Mouse (Mus musculus): ENCODE measurements around the gene Mrps24. TPM values are rescaled to one million over a fixed set of nuclear protein-coding genes. Genes with fewer than 3 reads are reported as not detected.
A peak's percentile ranks its signal among the peaks of the same experiment; 100 is the strongest.

Mrps24 gene
- polyA plus RNA-seq, 1 experiment from 2014 or later: 183 TPM

DNA sequence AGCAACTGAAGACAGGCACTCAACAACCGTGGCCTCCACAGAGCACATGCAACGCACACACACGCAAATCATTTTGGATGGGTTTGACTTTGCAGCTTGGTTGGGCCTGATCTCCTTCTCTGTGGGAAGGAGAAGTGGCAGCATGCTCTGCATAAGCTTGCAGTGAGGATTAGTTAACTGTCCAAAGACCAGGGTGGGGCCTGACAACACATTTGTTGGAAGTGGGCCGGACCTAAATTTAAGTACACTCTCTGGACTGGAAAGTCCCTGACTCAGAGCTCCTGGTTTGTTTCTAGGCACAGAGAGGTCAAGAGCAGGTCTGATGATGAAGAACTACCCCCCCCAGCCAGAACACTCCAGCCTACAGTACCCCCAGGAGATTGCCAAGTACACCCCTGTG is 18.8 kb upstream of the Mrps24 start:
- 84% methylated on average over 4 of the region's 4 CpGs for WGBS
- ATAC-seq (ENCODE audit: low read depth): no peak

DNA sequence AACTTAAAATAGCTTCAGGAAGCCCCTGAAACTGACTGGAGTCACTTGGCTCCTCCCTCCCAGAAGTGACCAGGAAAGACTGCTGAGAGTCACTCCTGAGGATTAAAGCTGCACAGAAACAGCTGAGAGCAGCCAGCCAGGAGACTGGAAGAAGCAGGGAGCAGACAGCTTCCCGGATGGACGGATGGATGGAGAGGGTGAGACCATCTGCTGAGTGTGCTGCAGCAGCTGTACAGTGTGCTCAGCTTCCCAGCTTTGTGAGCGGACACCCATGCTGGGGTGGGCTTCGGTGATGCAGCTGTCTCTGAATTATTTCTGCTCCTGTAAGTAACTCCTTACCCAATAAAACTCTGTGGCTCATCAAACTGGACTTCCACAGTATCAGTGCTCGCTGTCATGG is 16.9 kb upstream of the Mrps24 start:
- peak overlapping the region; percentile 9; the same call in 1 of the 2 replicates for H3K9ac ChIP-seq
- no peak overlapping the region for H3K4me2 ChIP-seq
- WGBS: 56% methylated on average over 5 of the region's 5 CpGs
- H3K4me1 ChIP-seq (replicated peaks): peaks cover 11% of the 10 kb centered on the region; the same call in 1 of the 2 replicates
- 0 out of 2 replicates have a peak, but pooled peaks have one; percentile 40 for ATAC-seq (ENCODE audit: low read depth)
- no peaks in the 10 kb centered on the region for H3K27me3 ChIP-seq
- H3K27ac ChIP-seq (replicated peaks): peak overlapping the region; percentile 34; the same call in 1 of the 2 replicates
- H3K36me3 ChIP-seq: no peaks in the 10 kb centered on the region
- no peaks in the 10 kb centered on the region for H3K9me3 ChIP-seq
- H3K4me3 ChIP-seq: no peak overlapping the region

More for the DNA sequence above, 18.8 kb upstream of the Mrps24 start:
- Histone ChIP-seq H3K36me3 (no peaks in the 10 kb centered on the region), H3K9ac (no peak overlapping the region), H3K4me1 (replicated peaks) (peaks cover 11% of the 10 kb centered on the region), H3K4me2 (no peak overlapping the region), H3K27ac (replicated peaks) (no peak overlapping the region), H3K27me3 (no peaks in the 10 kb centered on the region), H3K4me3 (no peak overlapping the region), H3K9me3 (no peaks in the 10 kb centered on the region)

DNA sequence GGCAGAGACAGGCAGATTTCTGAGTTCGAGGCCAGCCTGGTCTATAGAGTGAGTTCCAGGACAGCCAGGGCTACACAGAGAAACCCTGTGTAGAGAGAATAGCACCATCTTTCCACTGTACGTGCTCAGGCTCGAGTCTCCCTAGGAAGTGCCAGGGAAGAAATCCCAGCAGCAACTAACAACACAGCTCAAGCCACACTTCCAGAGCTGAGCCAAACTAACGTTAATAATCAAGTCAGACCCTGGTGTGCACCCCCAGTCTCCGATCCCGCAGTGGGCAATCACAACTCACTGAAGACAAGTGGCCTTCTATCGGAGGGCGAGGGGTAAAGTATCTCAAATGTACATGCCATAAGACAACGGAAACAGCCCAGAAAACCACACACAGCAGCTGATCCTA is 14.1 kb upstream of the Mrps24 start:
- Histone ChIP-seq H3K4me1 (replicated peaks) (peaks cover 11% of the 10 kb centered on the region; the same call in 1 of the 2 replicates), H3K4me2 (no peak overlapping the region), H3K9me3 (no peaks in the 10 kb centered on the region), H3K9ac (no peak overlapping the region), H3K27me3 (no peaks in the 10 kb centered on the region), H3K36me3 (0 out of 2 replicates have a peak, but pooled peaks cover 4% of the 10 kb centered on the region), H3K4me3 (no peak overlapping the region), H3K27ac (replicated peaks) (no peak overlapping the region)
- no peak for ATAC-seq (ENCODE audit: low read depth)
- 90% methylated on average over 9 of the region's 9 CpGs for WGBS

DNA sequence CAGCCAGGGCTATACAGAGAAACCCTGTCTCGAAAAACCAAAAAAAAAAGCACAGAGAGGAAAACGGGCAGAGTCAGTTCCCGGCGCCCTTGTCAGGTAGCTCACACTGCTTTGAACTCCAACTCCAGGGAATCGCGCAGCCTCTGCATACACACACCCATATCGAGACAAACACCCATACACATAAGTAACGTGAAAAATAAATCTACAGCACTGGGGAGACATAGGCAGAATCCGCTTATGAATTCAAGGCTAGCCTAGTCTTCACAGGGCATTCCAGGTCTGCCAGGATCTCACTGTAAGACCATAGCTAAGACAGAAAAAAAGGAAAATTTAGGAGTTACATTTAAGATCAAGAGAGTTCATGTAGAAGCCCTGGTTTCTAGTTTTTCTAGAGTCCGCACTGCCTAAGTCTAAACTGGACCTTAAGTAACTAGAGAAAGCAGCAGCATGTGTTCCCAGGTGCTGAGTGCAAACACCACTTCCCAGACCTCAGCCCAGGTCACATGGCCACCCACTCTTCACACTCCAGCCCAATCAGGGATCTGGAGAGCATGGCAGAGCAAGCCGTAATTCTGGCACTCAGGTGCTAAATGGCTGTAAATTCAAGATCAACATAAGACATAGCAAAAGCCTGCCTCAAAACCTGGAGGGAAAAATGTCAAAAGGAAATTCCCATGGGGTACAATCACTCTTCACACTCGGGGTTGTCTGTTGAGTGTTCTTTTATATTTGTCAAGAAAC is 3.3 kb upstream of the Mrps24 start:
- Histone ChIP-seq H3K4me1 (replicated peaks) (no peaks in the 10 kb centered on the region), H3K27me3 (no peaks in the 10 kb centered on the region), H3K4me2 (no peak overlapping the region), H3K4me3 (no peak overlapping the region), H3K27ac (replicated peaks) (no peak overlapping the region), H3K9me3 (no peaks in the 10 kb centered on the region), H3K36me3 (peaks cover 60% of the 10 kb centered on the region), H3K9ac (no peak overlapping the region)
- no peak for ATAC-seq (ENCODE audit: low read depth)
- WGBS: 95% methylated on average over 12 of the region's 12 CpGs

DNA sequence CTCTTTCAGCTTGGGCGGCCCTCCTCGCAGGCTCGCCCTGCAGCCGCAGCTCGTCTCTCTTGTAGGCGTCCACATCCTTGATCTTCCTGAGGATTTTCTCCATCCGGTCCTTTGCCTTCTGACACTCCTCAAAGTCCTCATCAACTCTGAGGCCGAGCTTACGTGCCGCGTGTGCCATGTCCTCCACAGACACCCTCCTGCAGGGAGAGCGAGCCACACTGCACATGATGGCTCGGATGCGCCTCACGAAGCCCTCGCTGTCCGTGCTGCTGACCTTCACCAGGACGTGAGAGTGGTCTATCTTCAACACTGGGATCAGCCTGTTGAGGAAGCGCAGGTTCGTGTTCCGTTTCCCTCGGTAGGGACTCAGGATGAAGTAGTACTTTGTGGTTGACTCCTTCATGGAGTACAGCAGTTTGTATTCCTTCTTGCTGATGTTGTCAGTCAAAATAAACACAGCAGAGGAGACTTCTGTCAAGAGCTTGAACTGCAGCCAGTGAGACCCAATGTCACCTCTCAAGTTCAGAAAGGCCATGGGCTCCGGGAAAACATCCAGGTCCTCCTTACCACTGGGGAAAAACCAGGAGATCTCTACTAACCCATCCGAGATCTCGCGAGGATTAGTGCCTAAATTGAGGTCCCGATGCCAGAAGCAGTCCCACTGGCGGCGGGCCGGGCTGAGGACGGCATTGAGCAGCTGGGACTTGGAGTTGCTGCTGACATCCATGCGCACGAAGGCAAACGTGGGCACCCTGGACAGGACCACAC is 1.6 kb upstream of the Mrps24 start:
- H3K36me3 ChIP-seq: peaks cover 58% of the 10 kb centered on the region
- H3K27me3 ChIP-seq: no peaks in the 10 kb centered on the region
- H3K27ac ChIP-seq (replicated peaks): no peak overlapping the region
- H3K4me2 ChIP-seq: no peak overlapping the region
- no peaks in the 10 kb centered on the region for H3K9me3 ChIP-seq
- no peaks in the 10 kb centered on the region for H3K4me1 ChIP-seq (replicated peaks)
- WGBS: 95% methylated on average over 34 of the region's 34 CpGs
- H3K4me3 ChIP-seq: no peak overlapping the region
- ATAC-seq (ENCODE audit: low read depth): no peak
- H3K9ac ChIP-seq: no peak overlapping the region

DNA sequence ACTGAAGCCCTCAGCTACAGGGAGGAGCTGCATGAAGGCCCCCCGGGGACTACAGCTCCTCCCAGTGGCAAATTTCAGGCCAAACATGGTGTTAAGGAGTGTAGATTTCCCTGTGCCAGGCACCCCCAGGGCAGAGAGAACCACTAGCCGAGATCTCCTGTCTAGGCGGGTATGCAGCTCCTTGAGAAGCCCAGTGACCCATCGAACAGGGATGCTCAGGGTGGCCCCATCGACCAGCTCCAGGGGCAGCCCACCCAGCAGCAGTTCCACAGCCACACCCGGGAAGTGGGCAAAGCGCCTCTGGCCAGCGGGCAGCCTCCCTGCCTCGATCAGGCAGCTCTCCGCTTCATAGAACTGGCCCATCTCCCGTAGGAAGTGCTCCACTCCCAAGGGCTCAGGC is 766 bp upstream of the Mrps24 start:
- peaks cover 52% of the 10 kb centered on the region for H3K36me3 ChIP-seq
- H3K9me3 ChIP-seq: no peaks in the 10 kb centered on the region
- no peak overlapping the region for H3K27ac ChIP-seq (replicated peaks)
- ATAC-seq (ENCODE audit: low read depth): no peak
- no peaks in the 10 kb centered on the region for H3K4me1 ChIP-seq (replicated peaks)
- 87% methylated on average over 11 of the region's 11 CpGs for WGBS
- H3K4me2 ChIP-seq: no peak overlapping the region
- no peak overlapping the region for H3K9ac ChIP-seq
- no peaks in the 10 kb centered on the region for H3K27me3 ChIP-seq
- H3K4me3 ChIP-seq: no peak overlapping the region

DNA sequence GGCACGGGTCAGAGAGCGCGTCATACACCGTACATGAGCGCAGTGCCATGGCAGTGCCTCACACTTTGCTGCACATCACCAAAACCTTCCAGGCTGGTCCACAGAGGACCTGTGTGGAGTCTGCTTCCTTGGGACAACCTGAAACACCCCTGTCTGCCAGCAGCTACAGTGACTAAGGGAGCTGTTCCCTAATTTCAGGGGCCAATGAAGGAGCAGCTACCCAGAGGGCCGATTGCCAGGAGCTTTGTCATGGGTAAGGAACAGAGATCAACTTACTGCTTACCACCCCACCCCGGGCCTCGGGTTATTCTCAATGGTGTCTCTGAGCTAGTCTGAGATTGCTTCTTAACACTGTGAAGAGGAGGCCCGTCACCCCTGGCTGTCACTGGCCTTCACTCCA is 301 bp downstream of the Mrps24 start:
- no peak for ATAC-seq (ENCODE audit: low read depth)
- Histone ChIP-seq H3K4me2 (no peak overlapping the region), H3K36me3 (peaks cover 52% of the 10 kb centered on the region), H3K9ac (no peak overlapping the region), H3K4me1 (replicated peaks) (no peaks in the 10 kb centered on the region), H3K27me3 (no peaks in the 10 kb centered on the region), H3K27ac (replicated peaks) (no peak overlapping the region), H3K9me3 (no peaks in the 10 kb centered on the region), H3K4me3 (no peak overlapping the region)
- 92% methylated on average over 9 of the region's 9 CpGs for WGBS

DNA sequence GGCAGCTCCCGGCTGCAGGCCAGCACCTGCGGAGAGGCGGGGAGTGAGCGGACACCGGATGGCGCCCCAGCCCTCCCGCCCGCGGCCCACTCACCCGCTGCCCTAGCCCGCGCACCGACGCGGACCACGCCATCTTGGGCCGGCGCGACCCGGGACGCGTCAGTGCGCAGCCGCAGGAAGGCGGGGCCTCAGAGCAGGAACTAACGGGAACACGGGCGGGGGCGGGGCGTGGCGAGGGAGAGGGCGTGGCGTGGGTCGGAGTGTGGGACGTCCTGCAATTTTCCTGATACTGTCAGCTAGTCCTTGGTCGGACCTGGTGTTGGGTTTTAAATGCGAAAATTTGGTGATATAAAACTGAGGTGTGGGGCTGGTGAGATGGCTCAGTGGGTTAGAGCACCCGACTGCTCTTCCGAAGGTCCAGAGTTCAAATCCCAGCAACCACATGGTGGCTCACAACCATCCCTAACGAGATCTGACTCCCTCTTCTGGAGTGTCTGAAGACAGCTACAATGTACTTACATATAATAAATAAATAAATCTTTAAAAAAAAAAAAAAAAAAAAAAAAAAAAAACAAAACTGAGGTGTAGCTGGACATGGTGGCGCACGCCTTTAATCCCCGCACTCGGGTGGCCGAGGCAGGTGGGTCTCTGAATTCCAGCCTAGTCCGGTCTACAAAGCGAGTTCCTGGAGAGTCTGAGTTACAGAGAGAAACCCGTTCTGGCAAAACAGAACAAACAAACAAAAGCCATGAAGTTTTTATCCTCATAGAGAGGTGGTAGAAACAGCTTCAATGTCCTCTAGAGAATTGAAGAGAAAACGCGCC is 7.7 kb downstream of the Mrps24 start:
- peak; percentile 97 for ATAC-seq (ENCODE audit: low read depth)
- H3K27ac ChIP-seq (replicated peaks): peak overlapping the region; percentile 81
- peaks cover 23% of the 10 kb centered on the region for H3K36me3 ChIP-seq
- H3K9me3 ChIP-seq: no peaks in the 10 kb centered on the region
- H3K9ac ChIP-seq: peak overlapping the region; percentile 96
- H3K27me3 ChIP-seq: no peaks in the 10 kb centered on the region
- WGBS: 20% methylated on average over 48 of the region's 50 CpGs
- H3K4me3 ChIP-seq: peak overlapping the region; percentile 87
- peaks cover 16% of the 10 kb centered on the region for H3K4me1 ChIP-seq (replicated peaks)
- peak overlapping the region; percentile 87 for H3K4me2 ChIP-seq

DNA sequence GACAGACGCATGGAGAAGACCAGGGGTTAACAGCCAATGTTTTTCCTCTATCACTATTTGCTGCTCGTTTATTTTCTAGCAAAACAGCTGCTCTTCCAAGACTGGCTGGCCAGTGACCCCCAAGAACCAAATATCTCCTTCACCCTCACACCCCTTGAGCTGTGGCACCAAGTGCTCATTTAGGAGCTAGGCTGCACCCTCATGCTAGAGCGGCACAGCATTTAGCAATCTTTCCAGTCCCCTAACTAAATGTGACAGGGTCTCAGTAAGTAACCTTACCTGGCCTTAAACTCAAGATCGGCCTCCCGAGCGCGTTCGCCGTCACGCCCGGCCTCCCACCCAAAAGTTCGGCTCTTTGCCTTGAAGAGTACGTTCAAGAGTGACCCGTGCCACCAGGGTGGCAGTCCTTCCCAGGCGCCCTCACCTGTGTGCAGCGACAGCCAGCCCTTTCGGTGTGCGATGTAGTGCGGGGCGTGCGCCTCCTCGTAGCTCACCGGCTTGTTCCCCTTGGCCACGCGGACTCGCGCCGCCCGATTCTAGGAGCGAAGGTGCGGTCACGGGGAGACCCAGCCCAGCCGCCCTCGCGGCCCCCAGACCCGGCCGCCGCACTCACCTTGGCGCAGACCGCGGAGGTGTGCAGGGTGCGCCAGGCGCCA is 8.5 kb downstream of the Mrps24 start:
- peaks cover 24% of the 10 kb centered on the region for H3K36me3 ChIP-seq
- no peaks in the 10 kb centered on the region for H3K27me3 ChIP-seq
- H3K4me3 ChIP-seq: peak overlapping the region; percentile 87
- 1% methylated on average over 43 of the region's 43 CpGs for WGBS
- H3K27ac ChIP-seq (replicated peaks): peak overlapping the region; percentile 81
- H3K4me1 ChIP-seq (replicated peaks): peaks cover 16% of the 10 kb centered on the region
- peak overlapping the region; percentile 96 for H3K9ac ChIP-seq
- peak; percentile 34 for ATAC-seq (ENCODE audit: low read depth)
- H3K4me2 ChIP-seq: peak overlapping the region; percentile 87
- no peaks in the 10 kb centered on the region for H3K9me3 ChIP-seq

DNA sequence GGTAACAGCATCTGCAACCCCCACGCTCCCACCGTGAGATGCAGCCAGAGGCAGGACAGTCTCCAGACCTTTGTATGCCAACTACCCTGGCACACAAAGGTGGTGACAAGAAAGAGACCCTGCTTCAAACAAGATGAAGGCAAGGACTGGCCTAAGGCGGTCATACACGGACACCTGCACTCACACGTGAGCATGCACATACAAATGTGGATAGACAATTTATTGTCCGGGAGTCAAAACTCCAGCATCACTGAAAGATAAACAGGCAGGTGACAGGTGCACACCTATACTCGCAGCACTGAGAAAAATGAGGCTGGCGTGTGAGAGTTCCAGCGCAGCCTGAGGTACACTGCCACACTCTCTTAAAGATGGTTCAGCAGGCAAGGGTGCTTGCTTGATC is 9.5 kb downstream of the Mrps24 start:
- no peak for ATAC-seq (ENCODE audit: low read depth)
- WGBS: 98% methylated on average over 9 of the region's 9 CpGs

DNA sequence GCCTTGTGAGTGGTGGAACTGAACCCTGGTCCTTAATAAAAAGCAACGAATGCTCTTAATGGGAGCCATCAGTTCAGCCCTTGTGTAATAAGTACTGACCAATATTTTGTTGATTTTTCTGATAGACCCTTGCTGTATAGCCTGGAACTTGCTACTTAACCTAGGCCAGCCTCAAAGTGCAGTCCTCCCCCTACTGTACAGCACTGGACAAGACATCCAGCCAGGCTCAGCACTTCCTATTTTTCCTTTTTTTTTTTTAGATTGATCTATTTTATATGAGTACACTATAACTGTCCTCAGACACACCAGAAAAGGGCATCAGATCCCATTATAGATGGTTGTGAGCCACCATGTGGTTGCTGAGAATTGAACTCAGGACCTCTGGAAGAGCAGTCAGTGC is 12.1 kb downstream of the Mrps24 start:
- Histone ChIP-seq H3K4me3 (no peak overlapping the region), H3K9me3 (no peaks in the 10 kb centered on the region), H3K4me1 (replicated peaks) (peaks cover 16% of the 10 kb centered on the region), H3K27ac (replicated peaks) (no peak overlapping the region), H3K9ac (no peak overlapping the region), H3K27me3 (no peaks in the 10 kb centered on the region), H3K4me2 (no peak overlapping the region), H3K36me3 (peaks cover 24% of the 10 kb centered on the region)
- ATAC-seq (ENCODE audit: low read depth): no peak
- 95% methylated on average over 1 of the region's 1 CpGs for WGBS

More for the DNA sequence above, 9.5 kb downstream of the Mrps24 start:
- no peaks in the 10 kb centered on the region for H3K27me3 ChIP-seq
- peak overlapping the region; percentile 87 for H3K4me3 ChIP-seq
- H3K9me3 ChIP-seq: no peaks in the 10 kb centered on the region
- no peak overlapping the region for H3K27ac ChIP-seq (replicated peaks)
- H3K9ac ChIP-seq: peak overlapping the region; percentile 96
- peaks cover 16% of the 10 kb centered on the region for H3K4me1 ChIP-seq (replicated peaks)
- H3K36me3 ChIP-seq: peaks cover 24% of the 10 kb centered on the region
- H3K4me2 ChIP-seq: peak overlapping the region; percentile 87

Measured in neural tube, embryonic 13.5 days (tissue).